Mouse (Mus musculus) E14TG2a.4 (cell line): Measurements from ENCODE around the gene Utp14b.

Experiments
- CTCF ChIP-seq: conservative IDR thresholded peaks from 2 replicates; pipeline ENCODE4 v1.5.1; 2014; ENCODE audit warnings: low read length
- POU5F1 ChIP-seq: IDR thresholded peaks from 2 replicates; pipeline ENCODE4 v1.6.1; 2014; ENCODE audit warnings: low read length, borderline replicate concordance

DNA sequence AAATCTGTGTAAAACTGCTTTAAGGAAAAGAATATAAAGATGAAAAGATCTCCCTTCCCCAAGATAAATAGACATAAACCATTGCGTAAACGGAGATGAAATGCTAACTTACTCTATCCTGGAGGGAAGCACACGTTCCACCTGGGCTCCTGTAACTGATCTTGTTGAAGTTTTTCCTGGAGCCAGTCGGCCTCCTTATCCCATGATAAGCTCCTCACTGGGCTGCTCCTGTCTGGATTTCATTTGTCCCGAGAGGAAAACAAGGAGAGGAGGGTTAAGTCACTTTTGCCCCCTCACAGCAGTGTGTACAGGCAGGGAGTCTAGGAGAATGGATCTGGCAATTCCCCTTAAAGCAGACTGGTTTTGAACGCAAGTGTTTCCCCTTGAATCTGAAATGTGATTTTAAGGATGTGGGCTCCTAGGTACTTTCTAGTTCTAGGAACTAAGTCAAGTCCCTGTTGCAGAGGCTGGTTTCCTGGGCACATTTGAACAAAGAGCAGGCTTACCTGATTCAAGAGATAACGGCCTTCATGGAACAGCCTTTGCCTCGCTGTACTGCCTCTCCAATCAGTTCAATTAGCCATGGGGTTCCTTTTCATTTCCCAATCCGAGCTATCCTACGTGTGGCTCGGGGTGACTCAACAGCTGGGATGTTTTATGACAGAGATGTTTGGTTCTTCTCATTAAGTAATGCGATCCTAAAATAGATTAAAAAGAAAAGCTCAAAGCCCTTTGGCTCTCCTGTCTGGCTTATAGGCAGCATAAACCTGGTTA is 48.5 kb upstream of the Utp14b start:
- TF ChIP-seq CTCF (no peak), POU5F1 (no peak)
